Mouse (Mus musculus) thymus, postnatal 25 days (tissue): ENCODE measurements around the gene Frmd4a.
A peak's percentile ranks its signal among the peaks of the same experiment; 100 is the strongest.

Experiments used
- DNase-seq: peaks from one replicate; pipeline ENCODE4 v3.0.0; 2022

The Frmd4a gene

DNA sequence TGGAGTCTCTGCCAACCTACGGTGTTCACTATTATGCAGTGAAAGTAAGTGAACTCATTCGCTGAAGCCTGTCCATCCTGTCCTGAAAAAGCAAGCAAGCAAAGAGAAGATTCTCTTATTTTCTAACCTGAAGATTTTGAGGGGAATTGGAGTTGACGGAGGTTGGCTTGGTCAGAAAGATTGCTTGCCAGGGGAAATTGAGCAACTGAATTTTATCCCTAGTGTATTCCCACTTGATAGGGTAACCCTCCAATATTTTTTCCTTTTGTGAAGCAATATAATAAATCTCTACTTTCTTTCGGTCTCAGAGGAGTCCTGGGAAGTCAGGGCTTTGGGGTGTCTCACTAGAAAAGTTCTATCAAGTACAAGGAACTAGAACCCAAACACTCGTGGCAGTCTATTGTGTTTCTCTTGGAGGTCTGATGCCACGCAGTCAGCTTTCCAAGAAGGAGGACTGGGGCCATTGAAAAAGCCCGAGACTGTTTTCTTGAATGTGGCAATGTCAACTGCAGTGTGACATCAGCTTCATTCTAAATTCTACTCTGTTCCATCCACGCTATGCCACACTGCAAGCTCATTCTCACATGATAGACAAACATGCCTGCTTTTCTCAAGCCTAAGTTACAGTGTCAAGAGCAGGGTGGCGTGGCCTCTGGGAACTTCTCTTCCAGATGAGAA lies 517.8 kb downstream of the Frmd4a start:
- no peak for DNase-seq

DNA sequence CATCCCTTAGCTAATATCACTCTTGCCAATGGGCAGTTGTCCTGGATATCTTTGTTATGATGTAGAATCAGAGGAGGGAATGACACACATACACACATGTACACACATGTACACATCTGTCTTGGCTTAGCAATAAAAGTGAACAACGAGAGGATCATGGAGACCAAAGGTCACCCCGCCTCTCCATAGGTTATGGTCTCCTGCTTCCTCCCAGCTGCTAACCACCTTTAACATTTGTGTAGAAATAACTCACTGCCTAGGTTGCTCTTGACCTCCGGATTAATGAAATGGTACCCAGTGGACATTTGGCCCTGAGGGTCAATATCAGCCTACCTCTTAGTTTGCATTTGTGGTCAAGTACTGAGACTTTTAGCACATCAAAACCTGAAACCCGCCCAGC lies 523.8 kb downstream of the Frmd4a start:
- DNase-seq: no peak

DNA sequence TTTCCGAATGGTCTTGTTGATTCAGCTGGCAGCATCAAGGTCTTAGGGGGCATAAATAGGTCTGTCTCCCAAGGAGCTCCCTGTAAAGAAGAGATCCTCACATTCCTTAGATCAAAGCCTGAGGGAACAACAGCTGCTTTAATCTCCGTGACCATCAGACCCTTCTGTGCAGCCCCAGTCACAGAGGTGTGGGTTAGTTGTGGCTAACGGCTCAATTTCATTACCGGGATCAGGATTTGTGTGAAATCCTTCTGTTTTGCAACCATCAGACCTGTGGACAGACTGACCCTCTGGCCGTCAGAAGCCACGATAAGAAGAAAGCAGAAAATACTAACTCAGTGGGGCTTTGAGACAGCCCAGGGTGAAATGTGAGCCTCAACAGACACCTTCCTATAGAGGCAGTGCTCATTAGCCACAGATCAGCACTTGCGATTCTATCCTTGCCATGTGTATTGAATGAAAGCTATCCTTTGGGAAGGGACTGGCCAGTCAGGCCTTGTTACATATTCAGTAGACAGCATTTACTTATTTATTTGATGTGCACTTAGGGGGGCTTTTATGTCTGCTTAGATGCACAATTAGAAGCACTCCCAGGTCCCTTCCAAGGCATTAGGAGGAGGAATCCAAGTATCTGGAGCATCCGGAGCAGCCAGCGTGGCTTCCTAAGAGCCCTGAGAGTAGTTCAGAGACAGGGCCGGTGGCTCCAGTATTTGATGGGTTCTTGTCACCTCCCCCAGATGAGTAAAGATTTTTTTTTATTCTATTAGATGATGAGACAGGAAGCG lies 524.5 kb downstream of the Frmd4a start:
- no peak for DNase-seq

DNA sequence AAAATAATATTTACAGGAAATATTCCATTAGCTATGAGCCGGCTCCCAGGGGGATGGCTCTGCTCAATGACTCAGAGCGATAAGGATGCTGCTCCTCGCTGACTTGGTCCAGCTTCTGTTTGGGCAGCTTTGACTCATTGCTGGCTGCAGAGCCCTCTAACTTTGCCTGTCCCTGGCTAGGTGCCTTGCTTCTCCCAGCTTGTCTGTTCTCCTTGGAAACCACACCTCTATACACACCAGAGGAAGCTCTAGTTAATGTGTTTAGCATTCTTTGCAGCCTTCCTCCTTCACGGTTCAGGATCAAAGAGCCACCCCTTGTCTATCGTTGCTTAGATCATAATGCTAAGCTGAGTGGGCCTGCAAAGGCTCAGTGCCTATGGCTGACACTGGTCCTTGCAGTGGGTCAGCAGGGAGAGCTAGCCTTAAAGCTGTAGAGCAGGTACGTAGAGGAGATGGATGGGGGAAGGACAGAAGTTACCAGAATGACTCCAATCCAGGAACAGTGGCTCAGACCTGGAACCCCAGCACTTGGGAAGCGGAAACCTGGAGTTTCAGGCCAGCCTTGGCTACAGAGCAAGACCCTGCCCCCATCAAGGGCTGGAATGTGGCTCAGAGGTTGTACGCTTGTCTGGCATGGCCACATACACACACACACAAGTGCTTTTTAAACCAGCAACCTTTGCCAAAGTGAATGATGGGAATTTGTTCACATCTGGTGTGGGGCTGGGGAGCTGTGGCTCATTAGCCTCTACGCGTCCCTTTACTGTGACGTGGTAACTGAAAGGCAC lies 525.3 kb downstream of the Frmd4a start:
- DNase-seq: no peak

DNA sequence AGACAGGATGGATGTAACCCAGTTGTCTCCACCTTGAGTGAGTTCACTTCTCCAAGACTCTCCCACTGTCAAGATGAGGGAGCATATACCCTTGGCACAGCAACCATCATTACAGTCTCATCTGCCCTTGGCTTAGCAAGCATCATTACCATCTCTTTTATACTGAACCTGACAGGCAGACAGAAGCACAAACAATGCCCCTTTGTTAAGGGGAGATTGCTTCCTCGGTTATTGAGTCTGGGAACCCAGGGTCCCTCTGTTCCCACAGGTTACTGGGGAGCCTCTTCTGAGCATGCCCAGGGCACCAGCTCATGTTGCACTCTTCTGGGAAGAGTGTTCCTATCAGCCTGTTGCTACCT lies 525.9 kb downstream of the Frmd4a start:
- no peak for DNase-seq

DNA sequence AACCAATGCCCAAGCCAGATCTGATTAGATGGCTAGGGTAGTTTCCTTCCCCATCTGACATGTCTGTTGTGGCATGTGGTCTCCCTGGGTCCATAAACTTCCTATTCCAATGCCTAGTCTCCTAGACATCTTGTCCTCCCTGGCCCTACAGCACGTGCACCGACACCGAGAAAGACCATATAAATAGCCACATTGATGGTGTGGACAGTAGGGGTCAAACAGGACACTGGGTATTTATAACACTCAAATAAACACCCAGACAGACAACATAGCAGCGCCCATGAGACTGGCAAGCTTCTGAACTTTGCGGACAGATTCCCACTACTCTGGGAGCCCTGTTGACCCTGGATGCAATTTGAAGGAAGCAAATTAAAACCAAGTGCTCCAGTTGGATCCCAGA lies 526.8 kb downstream of the Frmd4a start:
- DNase-seq: no peak

DNA sequence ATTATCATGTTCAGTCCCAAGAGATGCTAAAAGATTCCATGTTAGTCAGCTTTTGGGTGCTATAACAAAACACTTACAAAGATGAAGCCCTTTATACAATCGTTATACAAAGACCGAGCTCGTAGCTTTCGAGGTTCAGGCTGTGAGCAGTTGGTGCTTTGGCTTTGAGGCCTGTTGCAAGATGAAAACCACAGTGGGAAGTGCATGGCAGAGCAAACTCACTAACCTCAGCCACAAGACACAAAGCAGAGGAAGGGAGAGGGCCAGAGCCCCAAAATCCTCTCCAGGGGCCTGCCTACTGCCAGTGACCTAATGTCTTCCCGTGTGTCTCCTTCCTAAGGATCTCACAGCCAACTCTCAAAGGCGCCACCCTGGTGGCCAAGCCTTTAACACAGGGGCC lies 527.7 kb downstream of the Frmd4a start:
- DNase-seq: no peak

DNA sequence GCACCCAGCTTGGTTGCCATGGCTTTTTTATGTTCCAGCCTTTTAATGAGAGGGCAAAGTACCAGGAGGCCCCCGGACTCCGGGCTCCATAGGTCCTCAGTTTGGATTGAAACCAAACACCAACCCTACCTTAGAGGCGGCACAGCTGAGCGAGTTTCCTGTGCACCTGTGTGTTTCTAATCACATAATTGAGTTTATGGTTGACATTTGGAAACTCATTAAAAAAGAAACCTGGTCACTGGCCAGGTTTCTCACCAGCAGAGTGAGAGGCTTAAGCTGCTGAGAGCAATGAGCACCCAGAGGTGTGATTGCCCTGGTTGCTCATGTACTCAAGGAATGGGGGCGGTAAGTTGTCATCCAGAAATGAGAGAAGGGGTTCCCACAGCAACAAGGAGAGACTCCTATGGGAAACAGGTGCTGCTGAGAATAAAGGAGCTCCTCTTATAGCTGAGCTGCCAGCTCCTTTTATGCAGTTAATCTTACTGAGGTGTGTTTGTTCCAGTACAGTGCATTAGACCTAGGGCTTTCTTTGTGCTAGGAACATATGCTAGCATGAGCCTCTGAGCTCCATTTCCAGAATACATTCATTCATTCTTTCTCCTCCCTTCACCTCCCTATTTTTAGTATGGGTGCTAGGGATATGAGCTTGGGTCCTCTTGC lies 529.6 kb downstream of the Frmd4a start:
- DNase-seq: no peak

DNA sequence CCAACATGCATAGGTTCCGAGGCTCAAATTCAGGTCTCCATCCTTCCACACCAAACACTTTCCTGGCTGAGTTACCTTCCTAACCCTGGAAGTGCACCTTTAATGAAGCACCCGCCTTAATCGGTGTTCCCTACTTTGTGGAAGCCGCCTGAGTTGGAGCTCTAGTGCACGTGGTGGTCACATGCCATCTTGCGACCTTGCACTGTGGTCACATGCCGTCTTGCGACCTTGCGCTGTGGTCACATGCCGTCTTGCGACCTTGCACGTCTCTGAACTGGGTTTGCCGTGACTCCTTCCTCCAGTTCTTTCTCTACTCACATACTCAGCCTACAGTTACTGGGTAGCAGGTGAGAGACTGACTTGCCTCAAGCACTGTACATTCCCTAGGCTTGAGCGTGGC lies 531.8 kb downstream of the Frmd4a start:
- DNase-seq: no peak

DNA sequence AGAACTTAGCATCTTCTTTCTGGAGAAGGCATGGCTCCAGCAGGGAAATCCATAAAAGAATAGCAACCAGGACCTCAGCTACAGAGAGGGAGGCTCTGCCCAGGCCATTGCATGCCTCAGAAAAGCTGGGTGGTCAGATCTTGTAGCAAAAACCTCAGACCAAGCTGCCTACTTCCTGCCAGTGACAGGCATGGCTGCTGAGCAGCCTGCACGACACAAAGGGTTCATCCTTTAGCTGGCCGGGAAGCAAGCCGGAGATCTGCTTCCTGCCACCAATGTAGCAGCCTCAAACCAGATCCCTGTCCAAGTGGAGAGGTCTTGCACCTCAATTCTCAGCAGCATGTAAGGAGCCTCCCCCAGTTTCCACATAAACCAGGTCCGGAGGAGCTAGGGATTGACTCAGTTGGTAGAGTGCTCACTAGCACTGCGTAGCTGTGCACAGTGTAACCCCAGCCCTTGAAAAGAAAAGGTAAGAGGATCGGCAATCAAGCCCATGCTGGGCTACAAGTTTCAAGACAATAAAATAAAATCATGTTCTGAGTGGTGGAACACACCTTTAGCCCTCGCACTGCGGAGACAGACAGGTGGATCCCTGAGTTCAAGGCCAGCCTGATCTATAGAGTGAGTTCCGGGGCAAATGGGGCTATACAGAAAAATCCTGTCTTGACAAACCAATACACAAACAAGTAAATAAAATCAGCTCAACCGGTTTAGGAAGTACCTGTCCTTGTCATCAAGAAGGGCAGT lies 532.7 kb downstream of the Frmd4a start:
- no peak for DNase-seq

DNA sequence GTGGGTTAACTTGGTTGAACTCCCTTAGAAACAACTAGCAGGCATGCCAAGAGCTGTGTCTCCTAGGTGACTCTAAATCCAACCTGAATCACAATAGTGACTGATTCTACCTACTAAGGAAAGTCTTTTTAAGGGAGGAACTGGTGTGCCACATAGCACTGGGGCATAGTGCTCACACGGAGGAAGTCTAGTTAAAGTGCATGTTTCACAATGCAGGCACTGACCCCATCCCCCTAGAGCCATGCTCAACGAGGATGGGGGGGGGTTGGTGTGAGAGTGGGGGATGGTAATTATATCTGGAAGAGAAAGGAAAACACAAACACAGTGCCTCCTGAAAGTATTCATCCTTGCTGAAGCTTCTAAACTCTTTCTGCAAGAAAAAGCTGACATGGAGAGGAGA lies 533.9 kb downstream of the Frmd4a start:
- no peak for DNase-seq

DNA sequence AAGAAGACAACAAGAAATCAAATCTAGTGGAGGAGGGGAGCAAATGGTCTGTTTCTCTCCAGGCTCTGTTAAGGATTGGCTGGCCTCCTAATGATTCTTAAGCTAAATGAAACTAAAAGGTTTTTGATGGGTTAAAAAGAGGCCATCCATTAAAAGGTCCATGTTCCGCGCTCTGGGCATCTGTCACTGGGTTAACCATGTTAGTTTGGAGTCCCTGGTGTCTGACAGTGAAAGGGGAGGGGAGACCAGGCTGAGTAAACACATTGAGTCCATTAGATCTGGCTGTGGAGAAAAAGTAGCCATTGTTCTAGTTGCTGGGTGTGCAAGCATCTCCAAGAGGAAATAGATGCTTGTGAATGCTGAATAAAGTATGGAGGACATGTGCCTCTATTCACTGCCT lies 534.3 kb downstream of the Frmd4a start:
- no peak for DNase-seq

DNA sequence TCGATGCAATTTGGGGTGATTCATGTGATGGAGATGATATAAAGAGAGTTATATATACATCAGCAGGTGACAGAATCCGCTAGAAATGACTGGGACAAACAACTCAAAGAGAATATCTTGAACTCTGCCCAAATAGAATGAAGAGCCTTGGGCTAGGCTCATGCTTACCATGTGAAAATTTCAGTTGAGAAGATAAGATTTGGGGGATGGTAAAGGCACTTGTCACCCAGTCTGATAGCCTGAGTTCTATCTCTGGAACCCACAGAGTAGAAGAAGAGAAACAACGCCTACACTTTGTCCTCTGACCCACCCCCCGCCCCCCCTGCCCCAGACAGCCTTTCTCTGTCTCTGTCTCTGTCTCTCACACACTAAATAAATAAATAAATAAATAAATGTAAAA lies 535.0 kb downstream of the Frmd4a start:
- DNase-seq: no peak

DNA sequence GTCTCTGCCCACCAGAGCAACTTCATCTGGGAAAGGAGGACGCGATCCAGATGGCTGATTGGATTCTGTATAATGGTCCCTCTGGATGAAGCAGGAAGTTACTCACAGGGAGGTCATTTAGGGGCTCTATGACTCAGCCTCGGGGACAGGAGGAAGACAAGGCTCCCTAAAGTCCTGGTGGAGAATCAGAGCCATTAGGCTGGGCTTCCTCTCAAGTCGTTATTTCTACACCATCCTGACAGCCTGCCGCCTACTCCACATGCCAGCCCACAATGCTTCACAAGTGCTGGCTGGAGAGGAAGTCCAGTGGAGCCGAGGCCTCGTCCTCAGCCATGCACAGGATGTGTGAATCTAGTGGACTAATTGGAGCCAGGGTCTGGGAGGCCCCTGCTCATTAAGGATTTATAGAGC lies 537.7 kb downstream of the Frmd4a start:
- no peak for DNase-seq

DNA sequence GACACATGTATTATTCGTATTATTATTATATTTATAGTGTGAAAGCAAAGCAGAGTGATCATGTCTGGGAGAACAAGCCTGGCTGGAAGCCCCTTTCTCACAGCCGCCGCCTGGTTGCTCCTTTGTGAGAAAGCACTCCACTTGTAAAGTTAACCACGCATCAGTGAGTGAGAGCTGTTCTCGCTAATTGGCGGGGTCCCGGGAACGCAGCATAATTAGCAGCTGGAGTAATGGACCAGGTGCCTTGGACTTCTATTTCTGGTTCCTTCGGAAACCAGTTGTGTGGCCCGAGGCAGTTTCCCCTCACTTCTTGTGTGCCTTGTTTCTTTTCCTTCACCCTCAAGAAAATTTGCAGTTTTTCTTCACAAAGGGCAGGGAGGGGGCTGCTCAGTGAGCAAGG lies 538.7 kb downstream of the Frmd4a start:
- DNase-seq: no peak

DNA sequence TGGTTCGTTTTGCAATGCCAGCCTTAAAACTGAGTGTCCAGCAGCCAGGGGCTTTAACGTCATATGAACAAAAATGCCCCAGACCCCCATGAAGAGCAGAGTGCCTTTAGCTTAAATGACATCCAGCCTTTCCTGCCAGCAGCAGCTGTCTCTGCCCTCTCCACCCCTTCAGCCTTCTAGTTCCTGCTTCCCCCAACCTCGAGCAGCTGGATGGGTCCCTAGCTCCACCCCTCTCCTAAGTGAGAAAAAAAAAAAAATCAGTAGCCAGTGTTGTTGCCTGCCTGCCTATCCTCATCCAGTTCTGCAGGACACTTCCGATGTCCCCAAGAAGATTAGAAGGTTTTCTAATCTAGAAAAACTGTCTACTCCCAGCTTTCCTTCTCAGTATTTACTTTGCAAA lies 539.5 kb downstream of the Frmd4a start:
- no peak for DNase-seq

DNA sequence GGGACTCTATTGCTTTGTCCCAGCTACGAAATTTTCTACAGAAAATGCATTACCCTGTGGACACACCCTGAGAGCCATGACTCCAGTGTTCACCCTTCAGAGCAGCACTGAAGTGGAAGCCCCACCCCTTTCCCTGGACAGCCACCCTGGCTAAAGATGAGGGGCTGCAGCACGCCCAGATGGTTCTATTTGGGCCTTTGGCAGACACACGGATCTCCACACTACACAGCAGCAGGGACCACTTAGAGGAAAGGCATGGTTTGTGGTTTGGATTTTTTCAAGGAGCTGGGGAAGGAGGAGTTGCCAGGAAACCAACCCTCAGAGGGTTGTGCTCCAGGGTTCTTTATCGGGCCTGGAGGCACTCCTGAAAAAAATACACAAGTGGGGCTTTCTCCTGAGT lies 539.9 kb downstream of the Frmd4a start:
- DNase-seq: no peak

DNA sequence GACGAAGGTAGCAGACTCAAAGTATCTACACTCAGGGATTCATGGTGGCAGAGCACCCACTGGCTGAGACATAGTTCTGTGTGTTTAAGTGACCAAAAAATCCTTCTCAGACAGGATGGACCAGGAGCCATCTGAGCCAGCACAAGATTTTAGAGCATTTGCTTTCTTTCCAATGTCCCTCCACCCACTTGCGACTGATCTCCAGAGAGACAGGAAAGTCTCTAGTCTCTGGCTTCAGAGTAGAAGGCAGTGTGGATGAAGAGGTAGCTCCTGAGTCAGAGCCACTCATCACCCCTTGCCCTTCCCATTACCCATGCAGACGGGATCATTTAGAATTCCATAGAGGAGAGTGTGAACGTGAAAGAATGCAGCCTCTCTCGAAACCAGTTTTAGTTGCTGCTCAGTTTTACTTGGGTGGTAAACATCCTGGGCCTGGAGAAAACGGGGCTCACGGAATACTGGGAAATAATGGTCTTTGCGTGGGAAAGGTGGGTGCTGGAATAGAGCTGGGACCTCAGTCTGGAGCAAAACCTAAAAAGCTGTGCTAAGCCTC lies 541.2 kb downstream of the Frmd4a start:
- DNase-seq: no peak

DNA sequence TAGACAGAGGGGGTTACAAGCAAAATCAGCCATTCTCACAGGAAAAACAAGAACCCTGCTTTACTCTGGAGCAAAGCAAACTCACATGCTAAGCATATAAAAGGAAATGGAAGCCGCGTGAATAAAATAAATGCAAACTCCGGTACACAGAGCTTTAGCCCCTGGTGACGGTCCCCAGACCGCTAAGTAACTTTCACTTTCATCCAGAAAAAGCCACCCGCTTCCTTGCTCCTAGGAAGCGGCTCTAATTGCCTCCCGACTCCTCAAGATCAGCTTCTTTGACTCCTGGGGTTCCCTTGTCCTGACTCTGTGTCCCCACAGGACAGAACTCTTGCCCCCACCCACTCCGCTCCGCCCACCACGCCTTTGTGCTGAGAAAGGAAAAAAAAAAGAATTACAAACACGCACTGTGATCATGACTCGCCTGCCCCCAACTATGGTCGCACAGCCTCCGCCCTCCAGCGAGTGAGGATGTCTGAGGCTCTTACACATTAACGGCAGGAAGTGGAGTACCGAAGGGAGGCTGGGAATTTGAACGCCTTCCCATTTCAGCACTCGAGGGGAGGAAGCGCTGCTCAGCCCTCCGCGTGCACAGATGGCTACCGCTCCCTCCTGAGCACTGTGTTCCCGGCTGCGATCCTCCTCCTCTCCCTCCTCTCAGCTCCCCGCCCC lies 541.8 kb downstream of the Frmd4a start:
- peak; percentile 65 for DNase-seq

DNA sequence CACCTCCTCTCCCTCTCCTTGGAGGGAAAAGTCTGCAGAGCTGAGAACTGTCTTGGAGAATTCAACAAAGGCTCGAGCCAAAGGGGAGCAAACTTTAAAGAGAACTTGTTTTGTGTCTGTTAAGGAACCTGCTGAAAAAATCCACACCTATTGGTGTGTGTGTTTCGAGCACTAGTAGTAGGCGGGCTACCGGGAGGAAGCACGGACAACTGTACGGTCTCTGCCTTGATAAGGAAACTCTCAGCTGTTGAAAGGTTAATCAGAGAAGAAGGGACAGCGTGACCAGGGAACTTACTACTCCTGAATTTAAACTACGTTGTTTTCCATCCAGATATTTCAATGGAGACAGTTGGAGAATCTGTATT lies 542.3 kb downstream of the Frmd4a start:
- no peak for DNase-seq

DNA sequence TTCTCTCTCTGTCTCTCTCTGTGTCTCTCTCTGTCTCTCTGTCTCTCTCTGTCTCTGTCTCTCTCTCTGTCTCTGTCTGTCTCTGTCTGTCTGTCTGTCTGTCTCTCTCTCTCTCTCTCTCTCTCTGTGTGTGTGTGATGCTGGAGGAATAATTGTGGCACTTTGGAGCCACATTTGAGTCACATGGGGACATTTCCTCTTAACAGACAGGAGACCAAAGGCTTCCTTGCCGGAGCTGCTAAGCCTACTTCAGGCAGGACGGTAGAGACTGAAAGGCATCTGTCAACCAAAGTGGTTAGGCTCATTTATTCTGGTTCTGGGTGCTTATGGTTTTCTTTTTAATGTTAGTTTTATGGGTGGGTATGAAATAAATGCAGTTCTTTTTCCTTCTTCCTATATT lies 543.0 kb downstream of the Frmd4a start:
- peak; percentile 18 for DNase-seq

DNA sequence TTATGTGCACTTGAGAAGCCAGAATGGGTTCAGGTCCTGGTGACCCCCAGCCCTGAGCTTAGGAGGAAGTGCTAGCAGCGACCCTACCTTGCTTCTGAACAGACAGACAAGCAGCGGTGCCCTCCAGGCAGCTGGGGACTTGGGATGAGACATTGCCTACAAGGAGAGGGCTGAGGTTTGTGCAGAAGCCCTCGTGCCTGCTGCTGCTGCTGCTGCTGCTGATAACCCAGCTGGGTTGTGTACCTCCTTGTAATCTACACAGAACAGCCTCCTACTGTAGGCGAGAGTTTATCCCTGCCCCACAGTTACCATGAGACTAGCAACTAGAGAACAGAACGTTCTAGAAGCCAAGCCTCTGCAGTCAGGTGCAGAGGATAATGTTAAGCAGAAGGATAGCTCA lies 543.7 kb downstream of the Frmd4a start:
- peak; percentile 23 for DNase-seq
